Mouse (Mus musculus) megakaryocyte, embryonic 14.5 days (primary cell): ENCODE data around the gene Tmem50b. TPM values are rescaled to one million over a fixed set of nuclear protein-coding genes. Genes with fewer than 3 reads are reported as not detected.
A peak's percentile ranks its signal among the peaks of the same experiment; 100 is the strongest.

Experiments used
- H3K27me3 ChIP-seq: replicated peaks from 2 replicates; pipeline ENCODE3; 2012; ENCODE audit warnings: inconsistent platforms
- H3K36me3 ChIP-seq: replicated peaks from 2 replicates; pipeline ENCODE3; 2012; ENCODE audit warnings: low read length, inconsistent platforms, mixed read lengths
- H3K4me1 ChIP-seq: 2 replicates; pipeline ENCODE4 v1.6.1; 2012; ENCODE audit warnings: inconsistent platforms
- H3K4me3 ChIP-seq: replicated peaks from 2 replicates; pipeline ENCODE3; 2012; ENCODE audit warnings: moderate library complexity, mild to moderate bottlenecking, inconsistent platforms
- H3K9me3 ChIP-seq: 2 replicates; pipeline ENCODE4 v1.6.1; 2012; ENCODE audit warnings: inconsistent platforms
- FLI1 ChIP-seq: IDR thresholded peaks from 2 replicates; pipeline ENCODE4 v1.6.1; 2012; ENCODE audit warnings: low read length, inconsistent platforms, mixed read lengths
- GATA1 ChIP-seq: IDR thresholded peaks from 3 replicates; pipeline ENCODE4 v1.6.1; 2012; ENCODE audit warnings: mixed read lengths, low read length, inconsistent platforms, borderline replicate concordance
- polyA plus RNA-seq: library from polyadenylated mRNA; stranded (reverse); fragments of >175 nt; gene quantifications from 2 replicates; pipeline ENCODE4 v1.2.3, GENCODE M21; 2012; ENCODE audit warnings: low replicate concordance; ENCODE audit not compliant: insufficient read depth

Gene Tmem50b
- polyA plus RNA-seq, 1 experiment, result 2.6 TPM

GRCm38 (mm10) chr16:91545597-91546281 lies 51.9 kb downstream of the Tmem50b start:
- Histone ChIP-seq H3K4me1 (peaks cover 60% of the 10 kb centered on the region), H3K9me3 (no peaks in the 10 kb centered on the region), H3K36me3 (peaks cover 5% of the 10 kb centered on the region), H3K27me3 (peaks cover 18% of the 10 kb centered on the region), H3K4me3 (peak overlapping the region; percentile 97)
- TF ChIP-seq GATA1, result peak; percentile 16; the same call in 1 of the 3 replicates
- no peak for TF ChIP-seq FLI1

GRCm38 (mm10) chr16:91543619-91544018 lies 54.0 kb downstream of the Tmem50b start:
- Histone ChIP-seq H3K9me3 (no peaks in the 10 kb centered on the region), H3K4me3 (no peak overlapping the region), H3K27me3 (peaks cover 26% of the 10 kb centered on the region), H3K36me3 (no peaks in the 10 kb centered on the region), H3K4me1 (peaks cover 48% of the 10 kb centered on the region)
- TF ChIP-seq GATA1 (no peak), FLI1 (no peak)

- H3K4me1 ChIP-seq, result peaks cover 51% of the 10 kb centered on the region
- TF ChIP-seq FLI1 (no peak), GATA1 (no peak)
- no peaks in the 10 kb centered on the region for H3K9me3 ChIP-seq
- no peak overlapping the region for H3K4me3 ChIP-seq
- peaks cover 36% of the 10 kb centered on the region for H3K27me3 ChIP-seq
- no peaks in the 10 kb centered on the region for H3K36me3 ChIP-seq
Measured at GRCm38 (mm10) chr16:91541573-91542081, 56.0 kb downstream of the Tmem50b start.

DNA sequence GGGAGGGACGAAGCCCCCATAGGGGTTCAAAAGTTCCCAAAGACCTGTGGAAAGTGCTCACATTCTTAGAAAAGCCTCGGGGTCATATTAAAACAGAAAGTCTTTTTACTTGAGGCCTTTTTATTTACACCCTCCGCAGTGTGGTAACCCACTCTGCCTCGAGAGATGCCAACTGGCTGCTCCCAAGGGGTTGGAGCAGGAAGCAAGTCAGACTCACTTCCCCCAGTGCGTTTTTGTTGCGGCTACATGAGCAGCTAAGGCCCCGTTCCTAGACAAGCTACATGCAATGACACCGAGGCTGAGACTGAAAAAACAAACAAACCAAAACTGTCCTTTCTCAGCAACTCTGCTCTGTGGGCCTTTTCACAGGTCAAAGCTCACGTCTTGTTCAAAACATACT lies 59.1 kb downstream of the Tmem50b start:
- H3K4me3 ChIP-seq, result peak overlapping the region; percentile 7
- no peaks in the 10 kb centered on the region for H3K9me3 ChIP-seq
- H3K27me3 ChIP-seq, result peaks cover 64% of the 10 kb centered on the region
- TF ChIP-seq GATA1, result no peak
- no peak for TF ChIP-seq FLI1
- no peaks in the 10 kb centered on the region for H3K36me3 ChIP-seq
- peaks cover 51% of the 10 kb centered on the region for H3K4me1 ChIP-seq

DNA sequence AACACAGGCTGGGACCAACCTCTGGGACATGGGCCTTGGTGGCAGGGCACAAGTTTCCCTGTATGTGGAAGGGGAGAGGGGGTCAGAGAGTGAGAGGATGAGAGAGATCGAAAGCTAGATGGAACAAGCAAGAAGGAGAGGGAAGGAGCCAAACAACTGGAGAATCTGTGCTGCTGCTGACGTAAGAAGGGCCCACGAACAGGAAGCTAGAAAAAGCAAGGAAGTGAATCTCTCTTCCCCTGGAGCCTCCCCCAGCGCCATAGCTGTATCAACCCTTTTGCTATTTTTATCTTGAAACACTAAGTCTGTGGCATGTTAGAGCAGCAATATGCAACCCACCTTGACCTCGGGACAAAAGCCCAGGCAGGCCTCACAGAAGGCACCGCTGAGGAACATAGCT lies 59.5 kb downstream of the Tmem50b start:
- Histone ChIP-seq H3K4me3 (peak overlapping the region; percentile 23), H3K36me3 (no peaks in the 10 kb centered on the region), H3K4me1 (peaks cover 55% of the 10 kb centered on the region), H3K27me3 (peaks cover 69% of the 10 kb centered on the region), H3K9me3 (no peaks in the 10 kb centered on the region)
- TF ChIP-seq GATA1 (no peak), FLI1 (no peak)

- Histone ChIP-seq H3K27me3 (peaks cover 73% of the 10 kb centered on the region), H3K4me1 (peaks cover 63% of the 10 kb centered on the region)
- no peak for TF ChIP-seq GATA1
- TF ChIP-seq FLI1, result no peak
Measured at GRCm38 (mm10) chr16:91537065-91537464, 60.5 kb downstream of the Tmem50b start.

DNA sequence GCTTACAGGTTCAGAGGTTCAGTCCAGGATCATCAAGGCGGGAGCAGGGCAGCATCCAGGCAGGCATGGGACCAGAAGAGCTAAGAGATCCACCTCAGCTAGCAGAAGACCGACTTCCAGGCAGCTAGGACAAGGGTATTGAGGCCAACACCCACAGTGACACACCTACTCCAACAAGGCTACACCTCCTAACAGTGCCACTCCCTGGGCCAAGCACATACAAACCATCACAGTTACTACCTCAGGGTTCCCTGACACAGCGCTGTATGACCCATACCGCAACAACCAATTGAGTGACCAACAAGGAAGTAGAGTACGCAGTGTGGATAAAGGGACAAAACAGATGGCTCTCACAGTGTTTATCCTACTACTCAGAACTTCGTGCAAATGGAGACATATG lies 61.2 kb downstream of the Tmem50b start:
- H3K9me3 ChIP-seq, result no peaks in the 10 kb centered on the region
- peaks cover 70% of the 10 kb centered on the region for H3K27me3 ChIP-seq
- H3K4me3 ChIP-seq, result no peak overlapping the region
- peaks cover 58% of the 10 kb centered on the region for H3K4me1 ChIP-seq
- H3K36me3 ChIP-seq, result no peaks in the 10 kb centered on the region
- TF ChIP-seq GATA1, result no peak
- no peak for TF ChIP-seq FLI1

More at GRCm38 (mm10) chr16:91537065-91537464, 60.5 kb downstream of the Tmem50b start:
- Histone ChIP-seq H3K4me3 (no peak overlapping the region), H3K9me3 (no peaks in the 10 kb centered on the region), H3K36me3 (no peaks in the 10 kb centered on the region)

- TF ChIP-seq GATA1, result no peak
- no peak for TF ChIP-seq FLI1
- Histone ChIP-seq H3K4me3 (no peak overlapping the region), H3K4me1 (peaks cover 52% of the 10 kb centered on the region), H3K36me3 (no peaks in the 10 kb centered on the region), H3K9me3 (no peaks in the 10 kb centered on the region), H3K27me3 (peaks cover 66% of the 10 kb centered on the region)
Measured at GRCm38 (mm10) chr16:91534888-91535287, 62.7 kb downstream of the Tmem50b start.

- no peak overlapping the region for H3K4me3 ChIP-seq
- H3K27me3 ChIP-seq, result peaks cover 66% of the 10 kb centered on the region
- H3K36me3 ChIP-seq, result no peaks in the 10 kb centered on the region
- no peaks in the 10 kb centered on the region for H3K9me3 ChIP-seq
- peaks cover 52% of the 10 kb centered on the region for H3K4me1 ChIP-seq
- TF ChIP-seq FLI1 (no peak), GATA1 (no peak)
Measured at GRCm38 (mm10) chr16:91534477-91534876, 63.1 kb downstream of the Tmem50b start.
